Mouse (Mus musculus) ES-E14 (cell line): ENCODE results near the gene Arpc4.

Experiments
- MAFK ChIP-seq: IDR thresholded peaks from 2 replicates; pipeline ENCODE4 v1.6.1; 2014; ENCODE audit warnings: mild to moderate bottlenecking, low read depth, low read length, inconsistent platforms; ENCODE audit not compliant: insufficient read depth
- ZNF384 ChIP-seq: IDR thresholded peaks from 2 replicates; pipeline ENCODE4 v1.6.1; 2012; ENCODE audit warnings: low read depth, low read length, inconsistent platforms

DNA sequence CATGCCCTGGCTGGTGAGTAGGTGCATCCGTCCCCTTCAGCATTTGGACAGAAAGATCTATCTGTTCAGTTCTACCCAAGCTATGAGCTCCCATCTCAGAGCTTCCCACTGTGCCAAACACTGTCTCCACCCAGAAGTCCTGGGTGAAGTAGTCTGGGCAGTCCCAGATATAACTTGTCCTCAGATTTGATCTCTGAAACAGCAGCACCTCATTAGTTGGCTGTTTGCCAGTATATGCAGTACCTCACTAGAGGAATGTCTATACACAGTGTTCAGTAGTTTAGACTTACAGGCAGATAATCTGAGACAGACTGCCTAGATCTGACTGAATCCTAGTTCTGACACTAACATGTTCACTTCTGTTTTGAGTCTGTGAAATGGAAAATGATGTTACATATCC is 48.5 kb upstream of the Arpc4 start:
- TF ChIP-seq ZNF384: no peak
- no peak for TF ChIP-seq MAFK
